Mouse (Mus musculus): ENCODE measurements around the gene Gm281.

Gm281 gene

GRCm38 (mm10) chr14:13812801-13813479, 101.3 kb downstream of the Gm281 start:
- DNase-seq = no peak

DNA sequence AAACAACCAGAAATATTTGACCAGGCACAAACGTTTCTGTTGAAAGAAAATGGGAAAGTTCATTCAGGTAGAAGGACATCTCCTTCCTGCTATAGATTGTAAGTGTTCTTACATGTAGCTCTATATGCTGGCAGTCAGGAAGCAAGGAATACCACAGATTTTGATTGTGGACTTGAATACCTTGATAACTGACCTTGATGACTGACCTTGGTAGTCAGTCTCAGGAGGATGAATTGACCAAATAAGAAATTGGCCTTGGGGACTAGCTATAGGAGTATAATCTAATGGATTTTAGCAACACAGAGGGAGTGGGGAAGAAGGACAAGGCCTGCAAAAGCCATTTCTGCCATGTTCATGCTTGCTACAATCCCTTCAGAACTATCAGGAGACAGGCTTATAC, 123.8 kb downstream of the Gm281 start:
- DNase-seq = no peak

DNA sequence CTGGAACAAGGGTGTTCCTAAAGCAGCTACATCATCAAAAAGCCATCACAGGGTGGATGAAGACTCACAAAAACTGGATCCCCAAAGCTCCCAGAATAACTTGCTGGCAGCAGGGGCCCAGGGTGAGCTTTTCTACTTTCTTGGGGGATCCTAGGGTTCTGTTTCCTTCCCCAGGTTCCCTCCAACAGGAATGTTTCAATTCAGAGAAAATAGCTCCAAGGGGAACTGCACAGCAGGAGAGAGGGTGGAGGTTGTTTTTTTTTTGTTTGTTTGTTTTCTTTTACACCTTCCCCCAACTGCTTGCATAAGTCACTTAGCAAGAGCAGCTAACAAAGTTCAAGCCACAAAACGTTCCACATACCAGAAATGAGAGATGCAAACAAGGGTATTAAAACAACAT, 124.3 kb downstream of the Gm281 start:
- DNase-seq = no peak

- no peak for DNase-seq
Measured at GRCm38 (mm10) chr14:13782970-13783369, 131.3 kb downstream of the Gm281 start.

DNA sequence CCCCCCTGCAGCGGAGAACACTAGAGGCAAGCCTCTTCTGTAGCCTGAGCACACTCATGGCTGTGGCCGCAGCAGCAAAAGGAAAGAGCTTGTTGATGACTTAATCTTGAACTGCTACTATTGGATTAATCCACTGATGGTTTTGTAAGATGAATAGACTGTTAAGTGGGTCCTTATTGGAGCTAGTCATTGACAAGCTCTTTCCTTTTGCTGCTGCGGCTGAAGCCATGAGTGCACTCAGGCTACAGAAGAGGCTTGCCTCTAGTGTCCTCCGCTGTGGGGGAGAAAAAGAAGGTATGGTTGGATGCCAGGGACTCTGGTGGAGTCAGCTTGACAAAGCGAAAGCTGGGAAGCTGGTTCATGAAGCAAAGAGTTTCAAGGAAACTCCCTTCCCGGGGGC, 135.9 kb downstream of the Gm281 start:
- DNase-seq = no peak

GRCm38 (mm10) chr14:13771163-13771562, 143.1 kb downstream of the Gm281 start:
- DNase-seq = no peak

DNA sequence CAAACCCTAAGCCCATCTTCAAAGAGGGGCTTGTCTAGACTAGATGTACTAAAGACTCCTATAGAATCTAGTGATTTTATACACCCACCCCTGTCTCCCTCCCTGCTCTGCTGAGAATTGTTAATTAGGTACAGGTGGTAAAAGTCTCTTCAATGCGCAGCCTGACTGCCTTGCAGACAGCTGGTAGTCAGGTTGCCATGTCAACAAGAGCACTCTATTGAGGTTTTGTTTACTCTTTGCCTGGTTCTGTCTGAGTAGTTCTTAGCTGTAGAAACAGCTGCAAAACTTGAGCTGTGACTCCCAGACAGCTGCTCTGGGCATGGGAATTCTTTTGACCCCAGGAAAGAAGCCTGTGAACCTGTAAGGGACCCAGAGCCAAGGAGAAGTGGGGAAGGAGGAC, 143.6 kb downstream of the Gm281 start:
- DNase-seq = no peak
